Mouse (Mus musculus) thymus, postnatal 25 days (tissue): ENCODE measurements around the gene Csk.
A peak's percentile ranks its signal among the peaks of the same experiment; 100 is the strongest.

ENCODE experiments used
- DNase-seq: peaks from one replicate; pipeline ENCODE4 v3.0.0; 2022

Csk gene

GRCm38 (mm10) chr9:57598851-57599563 is 54.4 kb downstream of the Csk start:
- DNase-seq = no peak

- DNase-seq = no peak
These were observed 55.5 kb downstream of the Csk start for GRCm38 (mm10) chr9:57597929-57598382.

- no peak for DNase-seq
These were observed 56.2 kb downstream of the Csk start for GRCm38 (mm10) chr9:57597265-57597664.

GRCm38 (mm10) chr9:57594174-57594509 is 59.3 kb downstream of the Csk start:
- no peak for DNase-seq

GRCm38 (mm10) chr9:57593454-57594173 is 59.8 kb downstream of the Csk start:
- DNase-seq = no peak

- DNase-seq = no peak
These were observed 62.7 kb downstream of the Csk start for GRCm38 (mm10) chr9:57590726-57591125.

DNA sequence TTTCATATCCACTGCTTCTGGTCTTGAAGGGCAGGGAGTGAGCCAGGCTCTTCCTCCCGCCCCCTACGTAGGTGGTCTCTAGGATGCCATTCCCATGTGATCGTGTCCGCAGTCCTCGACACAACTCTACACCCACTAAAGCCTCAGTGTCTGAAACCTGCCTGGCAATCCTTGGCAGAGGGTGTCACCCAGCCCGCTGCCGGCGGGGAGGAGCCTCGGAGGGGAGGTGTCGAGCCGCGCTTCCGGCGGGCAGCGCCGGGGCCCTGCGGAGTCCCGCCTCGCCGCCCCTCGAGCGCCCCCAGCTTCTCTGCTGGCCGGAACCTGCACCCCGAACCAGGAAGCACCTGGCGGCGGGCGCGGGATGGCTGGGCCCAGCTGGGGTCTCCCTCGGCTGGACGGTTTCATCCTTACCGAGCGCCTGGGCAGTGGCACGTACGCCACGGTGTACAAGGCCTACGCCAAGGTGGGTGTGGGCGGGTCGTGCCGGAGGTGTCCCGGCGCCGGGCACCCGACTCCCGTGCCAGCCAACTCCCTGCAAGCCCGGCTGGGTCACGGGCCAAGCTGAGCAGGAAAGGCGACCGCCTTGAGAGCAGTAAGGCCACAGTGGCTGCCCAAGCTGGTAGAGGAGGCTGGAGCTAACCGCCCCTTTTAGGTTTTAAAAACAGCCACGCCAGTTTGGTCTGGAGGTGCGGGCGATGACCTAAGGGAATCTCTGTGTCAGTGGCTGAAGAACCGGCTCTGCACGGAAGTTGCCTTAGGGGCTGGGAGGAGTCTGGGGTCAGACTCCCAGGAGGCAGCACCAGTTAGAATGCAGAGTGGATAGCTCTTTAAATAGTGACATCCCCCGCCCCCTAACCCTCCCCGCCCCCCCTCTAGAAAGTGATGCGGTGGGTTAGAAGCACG is 64.0 kb downstream of the Csk start, which contains the start of gene Ulk3:
Ulk3 (plus strand) TSS at position 229 of the 903 bp plus-strand sequence.
- DNase-seq = peak; percentile 91

DNA sequence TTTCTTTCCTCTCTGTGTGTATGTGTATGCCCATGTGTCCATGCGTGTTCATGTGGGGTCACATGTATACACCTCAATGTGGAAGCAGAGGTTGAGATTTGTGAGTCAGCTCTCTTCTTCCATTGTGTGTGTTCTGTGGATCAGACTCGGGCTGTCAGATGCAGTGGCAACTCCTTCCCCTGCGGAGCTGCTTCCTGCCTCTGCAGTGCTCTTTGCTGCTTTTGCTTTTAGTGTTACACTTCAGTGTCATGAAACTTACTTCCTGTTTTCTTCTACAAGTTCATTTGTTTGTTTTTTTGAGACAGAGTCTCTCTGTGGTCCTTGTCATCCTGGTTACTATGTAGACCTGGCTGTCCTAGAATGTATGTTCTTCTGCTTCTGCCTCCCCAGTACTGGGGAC is 68.4 kb downstream of the Csk start:
- no peak for DNase-seq

- peak; percentile 19 for DNase-seq
These were observed 76.1 kb downstream of the Csk start for GRCm38 (mm10) chr9:57577144-57577849.
